Mouse (Mus musculus) spleen, postnatal 36 days (tissue): Measurements from ENCODE around the gene Pzp.

Experiments
- DNase-seq, 2 experiments: peaks; one replicate each; pipeline ENCODE4 v3.0.0; 2022; ENCODE audit warnings: low spot score in 2 of 2, mixed read lengths in 1 of 2

Gene Pzp

GRCm38 (mm10) chr6:128436356-128437005 lies 90.0 kb downstream of the Pzp start:
- no peak for DNase-seq

GRCm38 (mm10) chr6:128435474-128435873 lies 91.0 kb downstream of the Pzp start:
- peak; percentile 26 to 46 for DNase-seq
